Mouse (Mus musculus) bone marrow macrophage, adult 2 months (primary cell): ENCODE results near the gene Trim40.

ENCODE experiments used
- CTCF ChIP-seq: IDR thresholded peaks from 2 replicates; pipeline ENCODE4 v1.5.1; 2012; ENCODE audit warnings: low read depth, mild to moderate bottlenecking, low read length, moderate library complexity
- POLR2A ChIP-seq: IDR thresholded peaks from 2 replicates; pipeline ENCODE4 v1.6.1; 2012; ENCODE audit warnings: mild to moderate bottlenecking, low read depth, low read length, borderline replicate concordance

DNA sequence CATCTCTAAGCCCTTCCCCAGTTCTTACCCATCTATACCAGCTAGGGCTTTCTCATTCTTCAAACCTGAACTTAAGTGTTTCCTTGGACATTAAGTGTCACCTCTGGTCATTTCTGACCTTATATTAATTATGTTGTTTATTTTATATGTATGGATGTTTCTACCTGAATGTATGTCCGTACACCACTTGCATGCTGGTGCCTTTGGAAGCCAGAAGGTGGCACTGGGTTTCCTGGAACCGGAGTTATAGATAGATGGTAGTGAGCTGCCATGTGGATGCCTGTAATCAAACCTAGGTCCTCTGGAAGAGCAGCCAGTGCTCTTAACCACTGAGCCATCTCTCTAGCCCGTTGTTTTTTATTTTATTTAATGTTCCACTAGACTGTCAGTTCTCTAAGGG is 34.4 kb downstream of the Trim40 start:
- no peak for TF ChIP-seq POLR2A
- no peak for TF ChIP-seq CTCF
